Mouse (Mus musculus) cerebellum, adult 2 months (tissue): Measurements from ENCODE around the gene Igf2r.

Experiments
- CTCF ChIP-seq: fragments of 200-500 bp; IDR thresholded peaks from 2 replicates; pipeline ENCODE4 v1.5.1; 2011; ENCODE audit warnings: low read depth, mild to moderate bottlenecking, control low read depth, low read length, moderate library complexity, borderline replicate concordance; ENCODE audit not compliant: insufficient read depth
- POLR2A ChIP-seq: fragments of 200-500 bp; IDR thresholded peaks from 2 replicates; pipeline ENCODE4 v1.6.1; 2011; ENCODE audit warnings: low read length, control low read depth, borderline replicate concordance; ENCODE audit not compliant: insufficient read depth

DNA sequence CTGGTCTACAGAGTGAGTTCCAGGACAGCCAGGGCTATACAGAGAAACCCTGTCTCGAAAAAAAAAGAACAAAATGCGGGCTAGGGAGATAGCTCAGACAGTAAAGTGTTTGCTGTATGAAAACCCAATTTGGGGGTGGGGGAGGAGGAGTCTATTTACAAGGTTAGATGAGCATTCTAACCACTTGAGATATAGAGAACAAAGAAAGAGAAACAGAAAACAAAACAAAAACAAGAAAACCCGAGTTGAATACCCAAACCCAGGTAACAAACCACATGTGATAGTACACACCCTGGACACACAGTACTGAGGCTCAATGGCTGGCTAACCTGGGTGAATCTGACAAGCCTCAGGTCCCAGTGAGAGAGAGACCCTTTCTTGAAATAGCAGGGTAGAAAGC, 41.7 kb downstream of the Igf2r start:
- TF ChIP-seq CTCF (no peak), POLR2A (no peak)
